Comparison of ENCODE assay signal across 7 mouse cellular contexts in the genomic region with DNA sequence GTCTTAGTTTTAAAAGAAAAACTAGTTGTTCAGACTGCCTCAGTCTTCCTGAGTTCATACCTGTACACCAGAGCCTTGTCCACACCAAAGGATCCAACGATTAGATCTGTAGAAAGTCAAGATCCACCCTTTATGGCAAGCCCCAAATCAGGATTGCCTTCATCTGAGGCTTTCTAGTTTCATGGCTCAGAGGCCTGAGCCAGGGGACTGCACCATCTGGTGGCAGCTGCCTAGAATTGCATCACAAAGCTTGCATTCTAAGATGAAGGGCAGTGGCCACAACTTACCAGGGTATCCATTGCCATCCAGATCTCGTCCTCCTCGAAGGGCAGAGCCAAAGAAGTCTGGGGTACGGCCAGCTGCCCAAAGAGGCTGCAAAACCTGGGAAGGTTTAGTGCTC. TPM values are rescaled to one million over a fixed set of nuclear protein-coding genes. Genes with fewer than 3 reads are reported as not detected.
DNase-seq lines count a peak whose midpoint lies in the region; ATAC-seq and TF ChIP-seq lines count a peak whose summit lies in the region.

No protein-coding gene starts in this region.

- H3K9ac ChIP-seq in MEL (ENCODE audit: control insufficient read depth, low read depth, low read length, poor library complexity, severe bottlenecking): no peak overlapping the region
- H3K9ac ChIP-seq in hindbrain, embryonic 11.5 days (ENCODE audit: low read depth, low read length): no peak overlapping the region

- H3K79me2 ChIP-seq in MEL (ENCODE audit: control insufficient read depth, insufficient read depth, low read length, poor library complexity): no peaks in the 10 kb centered on the region

- H3K4me2 ChIP-seq in hindbrain, embryonic 11.5 days (replicated peaks; ENCODE audit: low read depth, low read length): no peak overlapping the region

- TF ChIP-seq POLR2A in MEL (IDR thresholded peaks at IDR 0.05; ENCODE audit: control insufficient read depth in 1 of 2, insufficient read depth in 1 of 2, low read depth in 1 of 2, low read length in 2 of 2, poor library complexity in 1 of 2): no peak

- 48% methylated on average over 4 of the region's 4 CpGs for WGBS in hindbrain, embryonic 11.5 days

- peak; percentile 58 to 67 (median 66) for TF ChIP-seq CTCF in MEL (IDR thresholded peaks at IDR 0.05 in 2 of 3, conservative IDR thresholded peaks at IDR 0.05 in 1 of 3; ENCODE audit: control insufficient read depth in 1 of 3, insufficient read depth in 1 of 3, low read depth in 2 of 3, low read length in 3 of 3, poor library complexity in 1 of 3, severe bottlenecking in 1 of 3)

- TF ChIP-seq EP300 in MEL (IDR thresholded peaks at IDR 0.05; ENCODE audit: low read depth in 1 of 2, low read length in 2 of 2): no peak

- TF ChIP-seq RAD21 in MEL (IDR thresholded peaks at IDR 0.05; ENCODE audit: low read depth, low read length): no peak

- H3K4me3 ChIP-seq in MEL (ENCODE audit: control insufficient read depth in 1 of 2, insufficient read depth in 1 of 2, low read depth in 2 of 2, low read length in 2 of 2): no peak overlapping the region
- H3K4me3 ChIP-seq in hindbrain, embryonic 11.5 days (ENCODE audit: low read depth, low read length): no peak overlapping the region

- DNase-seq in left cerebral cortex, adult 18-20 months (ENCODE audit: low spot score in 2 of 2): peak; percentile 58 to 63
- no peak for DNase-seq in left cerebral cortex, adult 11 months (ENCODE audit: low spot score)
- DNase-seq in MEL (ENCODE audit: low read depth, low spot score): peak; percentile 55
- peak; percentile 61 to 68 for DNase-seq in cerebellum, postnatal 36 days
- peak; percentile 80 for DNase-seq in hindbrain, embryonic 11.5 days (ENCODE audit: low spot score)
- peak; percentile 68 for DNase-seq in lung, postnatal 14 days
- peak; percentile 66 for DNase-seq in right cerebral cortex, postnatal 4 days

- H3K4me1 ChIP-seq in MEL (ENCODE audit: control insufficient read depth in 1 of 2, insufficient read depth in 2 of 2, low read length in 2 of 2): no peaks in the 10 kb centered on the region
- H3K4me1 ChIP-seq in hindbrain, embryonic 11.5 days (replicated peaks; ENCODE audit: control insufficient read depth, insufficient read depth, low read length): no peaks in the 10 kb centered on the region

- no peaks in the 10 kb centered on the region for H3K27me3 ChIP-seq in MEL (ENCODE audit: control insufficient read depth in 1 of 2, insufficient read depth in 2 of 2, low read length in 2 of 2)
- H3K27me3 ChIP-seq in hindbrain, embryonic 11.5 days (ENCODE audit: control insufficient read depth, insufficient read depth, low read length): no peaks in the 10 kb centered on the region

- ATAC-seq in hindbrain, embryonic 11.5 days (ENCODE audit: low FRiP score): peak; percentile 48; the same call in 1 of the 2 replicates

- H3K9me3 ChIP-seq in MEL (replicated peaks; ENCODE audit: insufficient read depth, low read length): no peaks in the 10 kb centered on the region
- no peaks in the 10 kb centered on the region for H3K9me3 ChIP-seq in hindbrain, embryonic 11.5 days (ENCODE audit: control insufficient read depth, low read length)

- peaks cover 0 to 1% of the 10 kb centered on the region in 2 experiments; a peak in 1 of 4 replicates for H3K36me3 ChIP-seq in MEL (ENCODE audit: control insufficient read depth in 1 of 2, insufficient read depth in 2 of 2, low read length in 2 of 2)
- peaks cover 3% of the 10 kb centered on the region; the same call in 1 of the 2 replicates for H3K36me3 ChIP-seq in hindbrain, embryonic 11.5 days (ENCODE audit: control insufficient read depth, insufficient read depth, low read length)

- no peak overlapping the region for H3K27ac ChIP-seq in MEL (ENCODE audit: control insufficient read depth, low read depth, low read length)
- H3K27ac ChIP-seq in hindbrain, embryonic 11.5 days (ENCODE audit: low read depth, low read length): no peak overlapping the region

TF ChIP-seq in MEL, 35 proteins besides CTCF, POLR2A, EP300 and RAD21:
- no peak for TF ChIP-seq POLR2AphosphoS5 (IDR thresholded peaks at IDR 0.05; ENCODE audit: borderline replicate concordance, low read depth, low read length)
- TF ChIP-seq MAZ (IDR thresholded peaks at IDR 0.05; ENCODE audit: low read depth, low read length): no peak
- peak; percentile 36 for TF ChIP-seq SMC3 (IDR thresholded peaks at IDR 0.05; ENCODE audit: low read depth, low read length)
TF ChIP-seq in MEL: peak in this region for 1.

RNA-seq across cellular contexts. Expression of gene Zfp385a, which starts 13.0 kb away (rescaled TPM):
- 10 to 100 TPM; 72.0 to 79.3 TPM for total RNA-seq in left cerebral cortex, adult 18-20 months (2021)
- 4.4 and 5.2 TPM in 2 replicates for total RNA-seq in MEL (2012; rRNA removed)
- 10 to 100 TPM in 1 of 2 experiments, not detected in 1; 54.0 TPM for polyA plus RNA-seq in MEL (2012; ENCODE audit: insufficient read depth in 1 of 2, insufficient read length in 2 of 2, low read depth in 1 of 2, low replicate concordance in 2 of 2, missing spikeins in 1 of 2)
- 19.7 and 22.2 TPM in 2 replicates for polyA plus RNA-seq in hindbrain, embryonic 11.5 days (2014; fragmentation: Nextera tagmentation; extraction: Ambion mirVana)

RNA-seq across cellular contexts. Expression of gene Itga5, which starts 13.7 kb away (rescaled TPM):
- total RNA-seq in left cerebral cortex, adult 18-20 months (2021): 1 to 10 TPM; 2.6 to 3.9 TPM
- total RNA-seq in MEL (2012; rRNA removed): 6.0 and 6.7 TPM in 2 replicates
- polyA plus RNA-seq in MEL (2012; ENCODE audit: insufficient read depth in 1 of 2, insufficient read length in 2 of 2, low read depth in 1 of 2, low replicate concordance in 2 of 2, missing spikeins in 1 of 2): 10 to 100 TPM in 1 of 2 experiments, not detected in 1; 17.4 TPM
- polyA plus RNA-seq in hindbrain, embryonic 11.5 days (2014; fragmentation: Nextera tagmentation; extraction: Ambion mirVana): 16.4 and 20.0 TPM in 2 replicates

RNA-seq across cellular contexts. Expression of gene Gpr84, which starts 42.4 kb away (rescaled TPM):
- total RNA-seq in left cerebral cortex, adult 18-20 months (2021): 1 to 10 TPM in 1 of 2 experiments, under 1 TPM in 1; 0.42 to 1.0 TPM
- 0.12 TPM in 1 of 2 replicates, not detected in the other for total RNA-seq in MEL (2012; rRNA removed)
- under 1 TPM in 1 of 2 experiments, not detected in 1; 0.21 TPM for polyA plus RNA-seq in MEL (2012; ENCODE audit: insufficient read depth in 1 of 2, insufficient read length in 2 of 2, low read depth in 1 of 2, low replicate concordance in 2 of 2, missing spikeins in 1 of 2)
- polyA plus RNA-seq in hindbrain, embryonic 11.5 days (2014; fragmentation: Nextera tagmentation; extraction: Ambion mirVana): 0.11 and 0.34 TPM in 2 replicates

Comparison
In these comparisons a context has a peak if more than half of its experiments do, and no peak if none do; other contexts are left out.
1. RNA of gene Zfp385a, which starts 13.0 kb away (total RNA-seq): 72.0 to 79.3 TPM in left cerebral cortex, adult 18-20 months; 4.4 to 5.2 TPM in MEL; every median in the first group is over 10 times any median in the second.